Mouse (Mus musculus): ENCODE results near the gene Tmx2.

DNA sequence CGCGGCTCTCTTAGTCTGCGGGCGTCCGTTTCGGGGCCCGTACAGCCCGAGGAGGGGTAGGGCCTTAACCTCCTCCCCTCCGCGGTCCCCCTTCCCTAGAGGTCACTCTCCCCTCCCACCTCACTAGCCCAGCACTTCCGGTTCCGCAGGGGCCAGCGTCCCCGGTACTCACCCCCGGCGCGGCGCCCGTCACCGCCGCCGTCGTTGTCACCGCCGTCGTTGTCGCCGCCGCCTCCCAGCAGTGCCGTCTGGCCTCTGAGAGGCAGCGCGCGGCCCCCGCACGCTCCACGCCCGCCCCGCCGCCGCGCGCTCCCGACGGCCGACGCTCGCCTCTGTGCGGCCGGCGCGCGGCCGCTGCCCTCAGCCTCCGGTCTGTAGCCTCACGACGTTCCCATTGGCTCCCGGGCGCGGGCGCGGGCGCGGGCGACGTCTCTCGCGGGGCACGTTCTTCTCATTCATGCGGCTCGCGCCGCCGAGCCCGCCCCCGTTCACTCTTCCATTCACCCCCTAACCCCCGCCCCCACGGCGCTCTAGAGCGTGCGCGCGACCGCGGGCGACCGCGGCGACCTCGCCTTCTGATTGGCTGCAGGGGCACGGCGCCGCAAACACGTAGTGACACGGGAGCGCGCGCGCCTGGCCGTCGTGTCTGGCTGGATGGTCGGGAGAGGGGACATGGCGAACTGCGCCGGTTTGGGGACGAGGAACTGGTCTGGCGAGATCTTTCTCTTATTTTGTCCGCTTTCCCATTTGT is 36.0 kb upstream of the Tmx2 start, which contains the start of gene Zdhhc5:
- no peak for TF ChIP-seq CTCF (IDR thresholded peaks at IDR 0.05; ENCODE audit: borderline replicate concordance, insufficient read depth, low read length)
- TF ChIP-seq POLR2A (IDR thresholded peaks at IDR 0.05; ENCODE audit: low read depth, low read length), result peak; percentile 85

Measured in embryonic fibroblast, embryonic 13.5 days (primary cell).